In genomic region chr4:75262423-75262822, GRCm38 (mm10) we compare ENCODE assay signal across 12 mouse cellular contexts. TPM values are rescaled to one million over a fixed set of nuclear protein-coding genes. Genes with fewer than 3 reads are reported as not detected.
A peak's percentile ranks its signal among the peaks of the same experiment; 100 is the strongest.
DNase-seq lines count a peak whose midpoint lies in the region.
"Had no signal": no experiment of that assay in that cellular context is flagged by ENCODE, and none has a peak within 500 bp of the region (broad histone marks: within the 10 kb centered on the region; RNA-seq: fewer than 3 reads in every experiment).

No protein-coding gene starts in this region.

- peak; percentile 46 for DNase-seq in layer of hippocampus, adult 11-12 months (ENCODE audit: low spot score)
- no peak for DNase-seq in layer of hippocampus, adult 9-10 months (ENCODE audit: low spot score)
- DNase-seq in A20 (ENCODE audit: low read depth, low spot score): peak; percentile 91
- peak; percentile 67 for DNase-seq in brain, adult 2 months (ENCODE audit: low read depth, low spot score)
- DNase-seq in layer of hippocampus, postnatal 36 days: peak; percentile 29 to 33
- no peak for DNase-seq in cerebellum, adult 18-20 months
- no peak for DNase-seq in urinary bladder, adult 18-20 months (ENCODE audit: low spot score in 2 of 2)
- no peak for DNase-seq in kidney, postnatal 4 days
- DNase-seq: adrenal gland, postnatal 14 days; cerebellum, adult 11-12 months; gastrocnemius, postnatal 25 days; liver had no signal

RNA-seq across cellular contexts. Expression of gene Dmac1, which starts 15.7 kb away (rescaled TPM):
- 10 to 100 TPM; 50.8 to 54.1 TPM for total RNA-seq in layer of hippocampus, postnatal 36 days (2021)

Comparison
In these comparisons a context has a peak if more than half of its experiments do, and no peak if none do; other contexts are left out.
1. DNase-seq: peak in layer of hippocampus, adult 11-12 months (single experiment), A20 (single experiment), brain, adult 2 months (single experiment) and layer of hippocampus, postnatal 36 days (2 of 2); none in layer of hippocampus, adult 9-10 months (single experiment), cerebellum, adult 18-20 months (0 of 2), urinary bladder, adult 18-20 months (0 of 2) and kidney, postnatal 4 days (0 of 2).